Mouse (Mus musculus) urinary bladder, postnatal 4 days (tissue): Measurements from ENCODE around the gene Arhgap27.
"Not testable (repeated sequence)": the region's sequence is repeated elsewhere in the genome, so short reads cannot be mapped to it uniquely, and the experiment has no call there.

Experiments
- DNase-seq, 2 experiments: peaks; one replicate each; pipeline ENCODE4 v3.0.0; 2021 to 2022; ENCODE audit warnings: low spot score in 2 of 2

Arhgap27 gene

GRCm38 (mm10) chr11:103294066-103294465, 69.4 kb downstream of the Arhgap27 start:
- DNase-seq: no peak

GRCm38 (mm10) chr11:103292890-103293287, 70.6 kb downstream of the Arhgap27 start:
- no peak for DNase-seq

DNA sequence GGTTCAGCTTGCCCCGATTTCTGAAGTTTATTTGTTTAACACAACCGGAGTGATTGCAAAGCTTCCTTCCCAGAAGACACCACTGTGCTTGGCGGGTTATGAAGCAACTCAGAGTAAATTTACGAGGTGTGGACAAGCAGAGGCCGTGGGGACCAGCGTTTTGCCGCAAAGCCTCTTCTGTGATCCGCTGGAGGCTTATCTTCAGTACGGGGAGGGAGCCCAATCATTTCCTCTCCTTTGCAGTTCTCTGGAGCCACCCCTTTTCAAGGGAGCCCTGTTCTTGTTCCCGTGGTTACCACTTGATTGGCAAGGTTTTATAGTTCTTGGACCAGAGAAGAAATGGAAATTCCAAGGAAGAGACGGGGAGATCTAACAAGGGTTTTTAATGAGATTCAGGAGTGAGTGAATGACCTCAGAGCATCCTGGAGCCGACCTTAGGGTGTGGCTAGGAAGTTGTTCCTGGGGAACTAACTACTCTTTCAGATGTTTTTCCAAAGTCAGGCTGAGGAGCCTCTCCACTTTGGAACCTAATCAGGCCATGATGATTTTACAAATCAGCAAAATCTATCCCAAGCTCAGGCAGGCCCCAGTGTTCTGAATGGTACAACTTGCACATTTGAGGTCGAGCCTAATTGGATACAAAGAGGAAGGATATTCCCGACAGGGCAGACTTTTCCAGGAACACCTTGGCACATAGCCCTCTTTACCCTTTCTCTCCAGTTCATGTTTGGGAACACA, 71.2 kb downstream of the Arhgap27 start:
- peak; percentile 63 to 66 for DNase-seq

- DNase-seq: not testable (repeated sequence)
These were observed 72.7 kb downstream of the Arhgap27 start for GRCm38 (mm10) chr11:103290841-103291240.

- no peak for DNase-seq
These were observed 75.1 kb downstream of the Arhgap27 start for GRCm38 (mm10) chr11:103288291-103288963.

GRCm38 (mm10) chr11:103286910-103287309, 76.6 kb downstream of the Arhgap27 start:
- DNase-seq: no peak

- peak in 1 of 2 experiments; percentile 45 for DNase-seq
These were observed 77.5 kb downstream of the Arhgap27 start for GRCm38 (mm10) chr11:103285951-103286350.

DNA sequence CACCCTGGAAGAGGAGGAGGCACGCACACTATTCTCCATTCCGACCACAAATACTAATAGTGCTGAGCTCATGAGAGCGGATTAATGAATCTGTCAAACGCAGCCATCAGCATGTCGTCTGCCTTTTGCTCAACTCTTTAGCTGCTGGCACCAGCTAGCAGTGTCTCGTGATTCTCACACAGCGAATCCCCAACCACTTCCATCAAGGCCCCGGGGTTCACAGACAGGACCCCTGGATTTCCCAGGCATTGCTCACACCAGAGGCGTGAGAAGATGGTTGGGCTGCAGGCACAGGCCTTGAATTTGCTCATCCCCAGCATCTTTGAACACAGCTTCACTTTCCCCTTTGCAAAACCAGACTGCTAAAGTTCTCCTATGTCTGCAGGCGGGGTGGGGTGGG, 78.2 kb downstream of the Arhgap27 start:
- DNase-seq: no peak

- DNase-seq: no peak
These were observed 81.7 kb downstream of the Arhgap27 start for GRCm38 (mm10) chr11:103281784-103282183.
